Mouse (Mus musculus) CH12F3 (cell line): ENCODE data around the gene Tas2r135.

Source experiments
- in situ Hi-C: fragments of 300-500 bp; cut with MboI; formaldehyde crosslinking; loops from 2 replicates; pipeline ENCODE4 v1.14.3; 2020; ENCODE audit warnings: low sequenced_read_pairs

Gene Tas2r135

DNA sequence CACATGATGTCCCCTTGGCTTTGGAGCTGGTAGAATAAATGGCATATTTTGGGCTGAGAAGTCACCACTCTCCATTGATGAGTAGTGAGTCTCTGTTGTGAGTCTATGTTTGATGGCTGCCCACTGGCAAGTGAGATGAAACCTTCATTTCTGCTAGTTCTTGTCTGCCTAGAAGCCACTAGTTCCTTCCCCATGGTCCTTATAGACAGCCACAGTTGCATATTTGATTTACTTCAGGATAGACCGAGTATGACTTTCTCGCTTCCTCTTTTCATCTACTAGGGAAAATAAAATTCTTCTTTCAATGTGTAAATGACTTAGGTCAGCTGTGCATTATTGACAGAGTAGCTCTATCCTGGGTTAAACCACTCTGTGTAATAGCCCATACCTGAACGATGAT, 19.2 kb downstream of the Tas2r135 start:
- in situ Hi-C loops, result no loop called here

DNA sequence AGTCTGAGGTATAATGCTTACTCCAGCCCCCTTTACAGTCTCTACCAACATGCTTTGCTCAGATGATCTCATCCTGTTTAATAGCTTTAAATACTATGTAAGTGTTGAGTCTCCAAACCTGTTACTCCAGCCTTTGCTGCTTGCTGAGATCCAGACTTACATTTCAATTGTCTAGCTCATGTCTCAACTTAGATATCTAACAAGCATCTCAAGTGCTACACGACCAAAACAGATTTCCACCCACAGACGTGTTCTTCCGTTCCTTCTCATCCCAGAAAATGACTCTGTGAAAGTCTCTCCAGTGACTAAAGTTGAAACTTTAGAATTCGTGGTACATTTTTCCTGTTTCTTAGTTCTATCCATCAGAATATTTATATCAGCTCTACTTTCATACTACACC, 21.1 kb downstream of the Tas2r135 start:
- in situ Hi-C loops, result no loop called here

DNA sequence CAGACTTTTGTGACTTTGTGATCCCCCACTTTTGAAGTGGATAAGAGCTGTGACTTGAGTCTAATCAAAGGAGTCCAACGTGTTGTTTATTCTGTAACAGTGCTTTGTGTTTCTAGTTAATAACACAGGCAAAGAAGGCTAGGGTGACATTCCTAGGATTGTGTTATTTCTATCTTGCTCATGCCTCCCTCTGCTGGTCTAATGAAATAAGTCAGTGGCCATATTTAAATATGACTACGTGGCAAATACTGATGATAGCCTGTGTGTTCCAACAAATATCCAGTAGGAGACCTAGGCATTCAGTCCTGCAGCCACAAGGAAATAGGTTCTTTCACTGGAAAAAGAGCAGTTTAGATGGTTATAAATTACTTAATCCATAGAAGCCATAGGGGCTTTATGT, 28.3 kb downstream of the Tas2r135 start:
- in situ Hi-C loops, result no loop called here

GRCm38 (mm10) chr6:42434446-42434845, 29.2 kb downstream of the Tas2r135 start, which contains the start of gene Tas2r126:
Tas2r126 (plus strand) TSS chr6:42434535.
- in situ Hi-C loops, result no loop called here

- in situ Hi-C loops, result no loop called here
These were observed 30.3 kb downstream of the Tas2r135 start for GRCm38 (mm10) chr6:42435490-42435889.

- in situ Hi-C loops, result no loop called here
These were observed 36.2 kb downstream of the Tas2r135 start for GRCm38 (mm10) chr6:42441395-42441794.

DNA sequence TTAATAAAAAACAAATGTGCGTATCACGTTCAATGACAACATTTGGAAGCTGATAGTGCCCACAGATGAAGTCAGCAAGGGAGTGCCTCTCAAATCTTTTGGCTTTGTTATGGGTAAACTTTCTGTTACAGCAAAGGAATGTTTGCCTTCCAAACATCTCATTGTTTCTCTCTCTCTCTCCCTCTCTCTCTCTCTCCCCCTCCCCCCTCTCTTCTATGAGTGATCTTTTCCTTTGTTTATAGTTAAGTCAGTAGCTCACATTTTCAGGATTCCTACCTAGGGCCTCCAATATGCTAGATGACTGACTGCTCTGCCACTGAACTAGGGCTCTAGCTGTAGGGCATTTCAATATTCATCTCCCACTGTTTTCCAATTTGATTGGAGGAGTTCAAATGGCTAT, 39.3 kb downstream of the Tas2r135 start:
- in situ Hi-C loops, result no loop called here

- in situ Hi-C loops, result no loop called here
These were observed 42.1 kb downstream of the Tas2r135 start for GRCm38 (mm10) chr6:42447381-42447780.
